Mouse (Mus musculus) intestine, embryonic 16.5 days (tissue): ENCODE measurements around the gene Pnkd. TPM values are rescaled to one million over a fixed set of nuclear protein-coding genes. Genes with fewer than 3 reads are reported as not detected.

Experiments
- ATAC-seq: fragments of 200-750 bp; cut with Nextera tagmentation; 2 replicates; pipeline ENCODE4 v1.8.0; 2017; ENCODE audit warnings: moderate TSS enrichment, moderate library complexity
- H3K27ac ChIP-seq: fragments of 300-500 bp; sonication (generic); 2 replicates; pipeline ENCODE4 v1.5.1; 2014; ENCODE audit warnings: mild to moderate bottlenecking, low read length
- H3K27me3 ChIP-seq: fragments of 300-500 bp; sonication (generic); replicated peaks from 2 replicates; pipeline ENCODE4 v1.6.1; 2014; ENCODE audit warnings: low read length, control low read depth, mixed read lengths; ENCODE audit not compliant: control insufficient read depth, insufficient read depth
- H3K36me3 ChIP-seq: fragments of 300-500 bp; sonication (generic); 2 replicates; pipeline ENCODE4 v1.6.1; 2014; ENCODE audit warnings: low read length, control low read depth; ENCODE audit not compliant: control insufficient read depth, insufficient read depth
- H3K4me1 ChIP-seq: fragments of 300-500 bp; sonication (generic); 2 replicates; pipeline ENCODE4 v1.6.1; 2014; ENCODE audit warnings: low read length, control low read depth, mixed read lengths; ENCODE audit not compliant: control insufficient read depth, insufficient read depth
- H3K4me2 ChIP-seq: fragments of 300-500 bp; sonication (generic); 2 replicates; pipeline ENCODE4 v1.6.1; 2014; ENCODE audit warnings: low read depth, low read length, control low read depth
- H3K4me3 ChIP-seq: fragments of 300-500 bp; sonication (generic); 2 replicates; pipeline ENCODE4 v1.5.1; 2014; ENCODE audit warnings: mild to moderate bottlenecking, low read length
- H3K9ac ChIP-seq: fragments of 300-500 bp; sonication (generic); 2 replicates; pipeline ENCODE4 v1.6.1; 2014; ENCODE audit warnings: low read depth, low read length
- H3K9me3 ChIP-seq: fragments of 300-500 bp; sonication (generic); 2 replicates; pipeline ENCODE4 v1.6.1; 2016; ENCODE audit warnings: low read length, control low read depth; ENCODE audit not compliant: control insufficient read depth
- WGBS: fragments of 180-500 bp; shearing (Covaris S2); extraction: QIAGEN DNeasy Blood & Tissue Kit; methylation state at CpG from one replicate; pipeline ENCODE4 v1.1.7; 2014; 5-methylcytosine and 5-hydroxymethylcytosine counted together
- polyA plus RNA-seq: library from polyadenylated mRNA; unstranded; fragments of >200 nt; fragmentation: Nextera tagmentation; extraction: Ambion mirVana; gene quantifications from 2 replicates; pipeline ENCODE4 v1.2.1, GENCODE M21; 2015

The Pnkd gene
- polyA plus RNA-seq, 1 experiment from 2014 or later = 148 TPM

DNA sequence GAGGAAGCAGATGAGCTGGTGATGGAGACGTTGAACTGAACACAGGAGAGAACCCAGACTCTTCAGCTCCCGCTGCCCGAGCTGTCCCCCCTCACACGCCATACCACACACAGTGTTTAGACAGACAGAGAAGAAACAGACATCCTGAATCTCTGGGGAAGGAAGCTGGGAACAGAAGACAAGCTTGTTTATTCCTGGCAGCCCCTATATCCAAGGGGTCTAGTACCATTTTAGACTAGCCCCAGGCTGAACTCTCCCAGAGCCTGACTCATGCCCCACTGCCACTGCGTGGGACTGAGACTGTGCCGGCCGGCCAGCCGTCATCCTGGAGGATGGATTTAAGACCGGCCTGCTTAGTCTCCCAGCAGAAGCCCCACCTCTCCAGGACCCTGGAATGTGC lies 9.7 kb upstream of the Pnkd start:
- peak overlapping the region; percentile 25 for H3K4me2 ChIP-seq
- no peak overlapping the region for H3K4me3 ChIP-seq
- no peaks in the 10 kb centered on the region for H3K27me3 ChIP-seq
- H3K4me1 ChIP-seq = peaks cover 17% of the 10 kb centered on the region
- H3K27ac ChIP-seq = peak overlapping the region; percentile 64
- peak; percentile 75 for ATAC-seq
- WGBS = 20% methylated on average over 9 of the region's 9 CpGs
- H3K36me3 ChIP-seq = no peaks in the 10 kb centered on the region
- H3K9ac ChIP-seq = peak overlapping the region; percentile 15; the same call in 1 of the 2 replicates
- no peaks in the 10 kb centered on the region for H3K9me3 ChIP-seq

- H3K36me3 ChIP-seq = peaks cover 7% of the 10 kb centered on the region; the same call in 1 of the 2 replicates
- peak overlapping the region; percentile 23 for H3K9ac ChIP-seq
- H3K27ac ChIP-seq = no peak overlapping the region
- H3K9me3 ChIP-seq = no peaks in the 10 kb centered on the region
- no peak for ATAC-seq
- WGBS = 48% methylated on average over 6 of the region's 6 CpGs
- no peaks in the 10 kb centered on the region for H3K27me3 ChIP-seq
- peaks cover 30% of the 10 kb centered on the region for H3K4me1 ChIP-seq
- peak overlapping the region; percentile 6; the same call in 1 of the 2 replicates for H3K4me2 ChIP-seq
- peak overlapping the region; percentile 9; the same call in 1 of the 2 replicates for H3K4me3 ChIP-seq
Measured at GRCm38 (mm10) chr1:74277041-74277440, 7.7 kb upstream of the Pnkd start.

- 38% methylated on average over 8 of the region's 8 CpGs for WGBS
- Histone ChIP-seq H3K4me3 (no peak overlapping the region), H3K36me3 (peaks cover 12% of the 10 kb centered on the region), H3K4me1 (peaks cover 30% of the 10 kb centered on the region), H3K27me3 (no peaks in the 10 kb centered on the region), H3K9me3 (no peaks in the 10 kb centered on the region), H3K27ac (no peak overlapping the region), H3K4me2 (no peak overlapping the region), H3K9ac (peak overlapping the region; percentile 23; the same call in 1 of the 2 replicates)
- ATAC-seq = no peak
Measured at GRCm38 (mm10) chr1:74277883-74278537, 6.7 kb upstream of the Pnkd start.

GRCm38 (mm10) chr1:74278538-74278937 lies 6.2 kb upstream of the Pnkd start, which contains the start of gene Gpbar1:
Gene Gpbar1 (plus strand): TSS chr1:74278550.
- peaks cover 33% of the 10 kb centered on the region for H3K4me1 ChIP-seq
- peak within 1 kb of the TSS; percentile 6; the same call in 1 of the 2 replicates for H3K4me2 ChIP-seq
- H3K9me3 ChIP-seq = no peaks in the 10 kb centered on the region
- H3K9ac ChIP-seq = peak within 1 kb of the TSS; percentile 23
- H3K27me3 ChIP-seq = no peaks in the 10 kb centered on the region
- peaks cover 15% of the 10 kb centered on the region for H3K36me3 ChIP-seq
- WGBS = 91% methylated on average over 10 of the region's 10 CpGs
- ATAC-seq = no peak
- peak within 1 kb of the TSS; percentile 9; the same call in 1 of the 2 replicates for H3K4me3 ChIP-seq
- H3K27ac ChIP-seq = no peak within 1 kb of the TSS

- no peak for ATAC-seq
- Histone ChIP-seq H3K4me1 (peaks cover 37% of the 10 kb centered on the region), H3K27ac (no peak overlapping the region), H3K4me2 (no peak overlapping the region), H3K27me3 (no peaks in the 10 kb centered on the region), H3K9me3 (no peaks in the 10 kb centered on the region), H3K36me3 (peaks cover 15% of the 10 kb centered on the region), H3K9ac (no peak overlapping the region), H3K4me3 (no peak overlapping the region)
- 85% methylated on average over 11 of the region's 11 CpGs for WGBS
Measured at GRCm38 (mm10) chr1:74278988-74279387, 5.7 kb upstream of the Pnkd start.

DNA sequence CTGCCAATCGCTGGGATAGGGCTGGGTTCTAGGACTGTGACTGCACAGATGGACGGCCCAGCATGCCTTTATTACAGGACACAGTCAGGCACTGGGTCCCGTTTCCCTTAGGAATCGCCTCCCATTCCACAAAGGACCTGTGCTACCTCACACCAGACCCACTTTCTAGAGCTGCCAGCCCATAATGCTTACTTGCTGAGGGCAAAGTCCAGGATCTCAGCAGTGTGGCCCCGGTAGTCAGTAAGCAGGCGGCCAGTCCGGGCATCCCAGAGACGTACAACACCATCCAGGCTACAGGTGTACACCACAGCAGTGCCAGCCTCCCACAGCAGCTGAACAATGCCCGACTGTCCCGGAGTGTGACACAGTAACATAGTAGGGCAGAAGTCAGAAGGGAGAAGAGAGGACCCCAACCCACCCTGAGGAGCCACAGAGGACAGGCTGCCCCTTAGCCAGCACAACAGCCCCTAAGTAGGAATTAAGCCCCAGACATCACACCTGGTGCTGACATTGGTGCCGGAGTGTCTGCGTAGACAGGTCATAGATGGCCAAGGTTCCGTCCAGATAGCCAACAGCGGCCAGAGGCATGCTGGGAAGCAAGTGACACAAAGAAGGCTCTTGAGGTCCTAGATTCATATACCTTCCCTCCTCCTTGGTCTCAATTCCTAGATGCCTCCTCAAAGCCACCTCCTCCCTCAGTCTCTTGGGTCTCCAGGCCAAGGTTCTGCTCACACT lies 4.0 kb upstream of the Pnkd start:
- no peaks in the 10 kb centered on the region for H3K27me3 ChIP-seq
- H3K4me3 ChIP-seq = no peak overlapping the region
- no peak overlapping the region for H3K4me2 ChIP-seq
- no peak for ATAC-seq
- peak overlapping the region; percentile 20; the same call in 1 of the 2 replicates for H3K9ac ChIP-seq
- WGBS = 87% methylated on average over 14 of the region's 14 CpGs
- peaks cover 15% of the 10 kb centered on the region for H3K36me3 ChIP-seq
- H3K9me3 ChIP-seq = no peaks in the 10 kb centered on the region
- H3K4me1 ChIP-seq = peaks cover 28% of the 10 kb centered on the region
- H3K27ac ChIP-seq = no peak overlapping the region

DNA sequence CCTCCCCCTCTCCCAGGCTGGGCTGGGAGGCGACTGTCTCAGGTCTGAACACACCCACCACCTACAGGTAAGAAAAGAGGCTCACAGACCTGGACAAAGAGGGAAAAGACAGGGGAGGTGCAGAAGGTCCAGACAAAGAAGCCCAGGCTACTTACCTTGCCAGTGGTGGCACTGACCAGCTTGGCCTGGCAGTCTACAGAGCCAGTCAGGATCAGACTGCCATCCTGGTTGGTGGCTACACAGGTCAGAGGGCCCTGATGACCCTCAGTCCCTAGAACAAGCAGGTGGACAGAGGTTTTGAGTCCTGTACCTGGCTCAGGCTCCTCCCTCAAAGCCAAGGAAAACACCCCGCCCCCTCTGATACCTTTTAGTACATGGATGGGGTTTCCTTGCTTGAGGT lies 3.4 kb upstream of the Pnkd start:
- no peaks in the 10 kb centered on the region for H3K27me3 ChIP-seq
- no peak overlapping the region for H3K9ac ChIP-seq
- peaks cover 15% of the 10 kb centered on the region for H3K36me3 ChIP-seq
- ATAC-seq = no peak
- no peak overlapping the region for H3K4me3 ChIP-seq
- 86% methylated on average over 2 of the region's 2 CpGs for WGBS
- no peaks in the 10 kb centered on the region for H3K9me3 ChIP-seq
- H3K4me1 ChIP-seq = peaks cover 33% of the 10 kb centered on the region
- H3K4me2 ChIP-seq = no peak overlapping the region
- no peak overlapping the region for H3K27ac ChIP-seq

GRCm38 (mm10) chr1:74281886-74282285 lies 2.8 kb upstream of the Pnkd start:
- ATAC-seq = no peak
- no peak overlapping the region for H3K4me2 ChIP-seq
- WGBS = 94% methylated on average over 8 of the region's 8 CpGs

DNA sequence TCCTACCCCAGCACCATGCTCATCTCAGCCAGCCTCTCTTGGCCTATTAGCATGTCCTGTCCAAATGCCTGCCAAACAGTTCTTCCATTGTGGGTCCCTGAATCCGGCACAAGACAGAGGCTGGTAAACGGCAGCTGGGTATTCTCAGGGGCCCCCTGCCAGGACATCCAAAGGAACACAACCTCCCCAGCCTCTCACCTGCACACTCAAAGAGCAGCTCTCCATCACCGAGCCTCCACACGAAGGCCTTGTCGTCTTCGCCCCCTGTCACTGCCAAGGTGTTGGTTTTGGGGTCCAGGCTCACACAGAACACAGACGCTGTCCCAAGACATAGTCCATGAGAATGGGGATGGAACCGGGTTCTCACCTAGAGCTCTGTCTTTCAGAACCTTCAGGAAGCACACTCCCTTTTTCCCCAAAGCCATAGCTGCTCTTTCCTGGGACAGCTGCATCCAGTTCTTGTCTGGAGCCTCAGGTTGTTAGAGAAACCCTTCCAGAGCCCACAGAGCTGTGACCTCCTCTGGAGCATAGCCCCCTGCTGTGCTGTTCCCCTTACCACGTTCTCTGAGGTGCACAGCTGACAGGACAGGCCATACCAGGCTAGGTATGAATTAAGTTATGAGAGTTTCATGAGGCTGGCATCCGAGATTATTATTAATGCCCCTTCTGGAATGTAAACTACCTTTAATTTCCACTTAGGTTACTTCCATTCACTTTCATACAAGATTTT lies 1.7 kb upstream of the Pnkd start:
- Histone ChIP-seq H3K27me3 (no peaks in the 10 kb centered on the region), H3K4me2 (peak overlapping the region; percentile 75; the same call in 1 of the 2 replicates), H3K4me1 (peaks cover 30% of the 10 kb centered on the region), H3K9ac (0 out of 2 replicates have a peak overlapping the region, but pooled peaks have one; percentile 1), H3K27ac (no peak overlapping the region), H3K36me3 (peaks cover 15% of the 10 kb centered on the region), H3K4me3 (no peak overlapping the region), H3K9me3 (no peaks in the 10 kb centered on the region)
- 82% methylated on average over 10 of the region's 10 CpGs for WGBS
- ATAC-seq = no peak

More at GRCm38 (mm10) chr1:74281886-74282285, 2.8 kb upstream of the Pnkd start:
- Histone ChIP-seq H3K9ac (no peak overlapping the region), H3K36me3 (peaks cover 15% of the 10 kb centered on the region), H3K4me3 (no peak overlapping the region), H3K9me3 (no peaks in the 10 kb centered on the region), H3K27ac (no peak overlapping the region), H3K4me1 (peaks cover 32% of the 10 kb centered on the region), H3K27me3 (no peaks in the 10 kb centered on the region)
